Mouse (Mus musculus) liver, embryonic 14 days (tissue): ENCODE data around the gene Olfr522. TPM values are rescaled to one million over a fixed set of nuclear protein-coding genes. Genes with fewer than 3 reads are reported as not detected.

Experiments
- polyA plus RNA-seq: library from polyadenylated mRNA; depleted of rRNA; stranded (reverse); fragments of >200 nt; gene quantifications from 2 replicates; pipeline ENCODE4 v1.2.3, GENCODE M21; 2012; rRNA removed

The Olfr522 gene
- polyA plus RNA-seq, result not detected in 2 replicates

DNA sequence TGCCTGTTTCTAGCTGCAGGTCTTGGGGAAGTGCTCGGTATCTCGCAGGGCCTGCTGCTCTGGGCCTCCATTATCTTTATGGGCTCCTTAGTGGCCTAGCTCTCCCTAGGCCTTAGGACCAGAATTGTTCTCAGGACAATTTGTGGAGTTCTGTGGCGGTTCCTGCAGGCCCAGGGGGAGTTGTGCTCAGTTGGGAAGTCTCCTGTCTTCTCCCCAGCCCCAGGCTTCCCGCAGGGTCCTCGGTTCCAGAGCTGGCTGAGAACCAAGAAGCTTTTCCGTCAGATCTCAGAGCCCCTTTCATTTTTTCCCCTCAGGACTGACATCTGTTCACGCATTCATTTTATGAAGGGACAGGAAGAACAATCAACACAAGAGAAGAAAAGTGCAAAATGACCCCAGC, at the start of gene Olfr522:
Gene Olfr522, minus strand, starts transcription at position 101 of the 400 bp plus-strand sequence.

DNA sequence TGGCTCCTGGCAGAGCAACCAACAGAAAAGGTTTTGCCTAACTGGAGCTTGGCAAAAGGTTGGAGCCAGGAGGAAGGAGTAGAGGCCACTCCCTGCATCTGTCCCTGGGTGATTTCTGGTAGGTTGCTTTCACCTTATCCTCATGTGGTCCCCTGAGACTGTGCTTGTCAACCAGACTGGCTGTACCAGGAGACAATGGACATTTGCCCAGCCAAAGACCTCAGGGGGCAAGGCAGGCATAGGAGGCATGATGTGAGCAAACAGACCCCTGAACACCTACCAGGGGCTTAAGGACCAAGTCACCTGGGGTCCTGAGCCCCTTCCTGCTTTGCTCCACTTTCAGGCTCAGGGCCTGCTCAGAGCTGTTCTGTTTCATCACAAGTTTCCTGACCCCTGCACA, 41.3 kb upstream of the Olfr522 start, which contains the start of gene Olfr524:
Gene Olfr524, minus strand, starts transcription at position 101 of the 400 bp plus-strand sequence.

DNA sequence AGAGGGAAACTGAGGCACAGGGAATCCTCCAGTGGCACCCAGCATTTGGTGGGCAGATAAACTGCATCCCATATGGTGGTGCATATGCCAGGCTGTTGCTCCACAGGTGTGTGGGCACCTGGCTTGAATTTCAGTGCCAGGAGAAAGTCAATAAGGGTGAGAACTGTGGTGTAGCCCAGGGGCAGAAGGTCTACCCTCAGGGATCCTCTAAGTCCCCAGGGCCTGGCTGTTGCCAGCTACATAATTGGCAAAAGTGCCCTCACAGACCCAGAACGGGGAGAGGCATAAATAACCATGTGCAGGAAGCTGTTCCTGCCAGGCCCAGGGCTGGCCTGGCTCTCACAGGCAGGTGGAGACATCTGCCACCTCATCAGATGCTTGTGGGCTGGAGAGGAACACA, 8.4 kb upstream of the Olfr522 start, which contains the start of gene Olfr523:
Gene Olfr523, plus strand, starts transcription at position 282 of the 400 bp plus-strand sequence.

DNA sequence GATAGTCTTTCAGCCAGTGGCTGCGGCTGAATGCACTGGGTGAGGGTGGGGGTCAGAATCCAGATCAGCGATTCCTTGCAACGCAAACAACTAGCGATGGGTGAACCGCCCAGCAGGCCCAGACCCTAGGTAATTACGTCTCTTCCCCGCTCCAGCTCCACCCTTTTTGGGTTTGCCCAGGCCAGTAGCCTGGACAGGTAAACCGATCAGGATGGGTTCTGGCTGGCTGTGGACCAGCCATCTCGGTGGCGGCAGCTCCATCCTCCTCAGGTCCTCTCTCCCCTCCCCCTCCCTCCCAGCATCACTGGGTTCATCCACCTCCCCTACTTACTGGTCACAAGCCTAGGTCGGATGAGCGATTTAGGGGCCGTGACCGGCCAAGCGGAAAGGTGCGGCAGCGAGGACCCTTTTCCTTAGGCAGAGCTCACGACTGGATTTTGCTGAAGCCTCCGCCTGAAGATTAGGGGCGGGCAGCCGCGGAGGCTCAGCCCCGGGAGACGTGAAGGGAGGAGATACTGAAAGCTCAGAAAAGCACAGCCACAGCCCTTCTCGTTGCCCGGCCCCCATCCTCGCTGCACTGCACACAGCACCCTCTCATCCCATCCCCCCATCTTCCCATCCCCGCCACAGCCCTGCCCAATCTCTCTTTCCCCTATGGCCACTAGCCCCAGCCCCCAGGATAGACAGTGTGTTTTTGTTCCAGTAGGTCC, 10.2 kb downstream of the Olfr522 start, which contains the start of gene Sprn:
Gene Sprn, minus strand, starts transcription at position 660 of the 710 bp plus-strand sequence.

DNA sequence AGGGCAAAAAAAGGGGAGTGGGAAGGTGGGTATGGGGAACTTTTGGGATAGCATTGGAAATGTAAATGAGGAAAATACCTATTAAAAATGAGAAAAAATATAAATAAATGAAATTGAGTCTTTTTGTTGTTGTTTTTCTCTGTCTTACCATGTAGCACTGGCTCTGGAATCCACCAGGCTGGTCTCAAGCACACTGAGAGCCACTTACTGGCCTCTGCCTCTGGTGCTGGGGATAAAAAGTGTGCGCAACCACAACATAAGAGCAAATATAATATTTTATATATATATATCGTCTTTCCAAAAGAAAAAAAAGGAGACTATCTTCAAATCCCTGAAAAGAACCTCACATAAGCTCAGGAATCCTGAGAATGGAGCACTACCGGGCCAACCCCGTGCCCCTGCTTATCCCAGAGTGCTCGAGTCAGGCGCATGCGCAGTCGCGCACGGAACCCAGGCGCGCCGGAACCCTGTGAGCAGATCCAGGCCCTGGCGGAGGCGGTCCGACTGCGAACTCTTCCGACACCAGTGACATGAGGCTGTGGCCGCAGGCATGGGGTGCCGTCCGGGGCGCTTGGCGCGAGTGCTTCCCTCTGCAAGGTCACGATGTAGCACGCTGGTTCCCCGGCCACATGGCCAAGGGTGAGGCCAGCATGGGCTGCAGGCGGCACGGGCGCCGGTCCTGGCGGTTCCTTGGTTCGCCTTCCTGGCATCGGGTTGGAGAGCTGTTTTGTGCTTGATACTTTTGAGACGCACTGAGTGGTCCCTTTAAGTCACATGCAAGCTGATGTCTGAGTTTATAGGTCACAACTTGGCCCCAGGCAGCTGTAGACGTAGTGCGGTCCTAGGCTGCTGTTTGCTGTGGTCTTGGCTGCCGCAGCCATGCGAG, 27.2 kb downstream of the Olfr522 start, which contains the start of gene Mtg1:
Gene Mtg1, plus strand, starts transcription at position 430 of the 886 bp plus-strand sequence.

DNA sequence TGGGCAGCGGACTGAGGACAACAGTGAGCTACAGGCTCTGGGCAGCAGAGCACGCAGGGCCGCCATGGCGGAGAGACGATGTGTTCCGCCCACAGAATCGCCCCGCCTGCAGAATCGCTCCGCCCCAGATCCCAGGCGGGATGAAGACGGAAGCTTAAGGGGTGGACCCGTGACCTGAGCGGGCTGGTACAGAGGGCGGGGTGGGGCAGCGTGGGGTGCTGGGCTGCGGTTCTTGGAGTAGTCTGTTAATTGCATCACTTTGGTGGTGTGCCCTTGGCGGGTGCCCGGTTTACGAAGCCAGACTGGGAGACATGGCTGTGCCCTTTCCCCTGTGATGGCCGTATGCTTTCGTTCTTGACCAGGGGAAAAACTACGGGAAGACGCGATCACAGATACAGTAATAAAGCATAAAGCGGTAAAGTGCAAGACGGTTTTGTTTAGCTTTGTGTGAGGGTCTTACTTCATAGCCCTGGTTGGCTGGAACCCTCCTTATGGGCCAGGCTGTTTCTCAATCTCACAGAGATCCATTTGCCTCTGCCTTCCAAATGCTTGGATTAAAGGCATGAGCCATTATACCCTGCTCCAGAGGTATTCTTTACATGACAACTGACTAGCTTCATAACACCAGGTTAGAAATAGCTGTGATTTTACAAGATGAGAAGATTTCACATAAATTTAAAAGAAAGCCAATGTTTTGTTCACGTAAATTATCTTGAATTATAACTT, 48.1 kb downstream of the Olfr522 start, which contains the start of gene Echs1:
Gene Echs1, minus strand, starts transcription at position 148 of the 726 bp plus-strand sequence.

DNA sequence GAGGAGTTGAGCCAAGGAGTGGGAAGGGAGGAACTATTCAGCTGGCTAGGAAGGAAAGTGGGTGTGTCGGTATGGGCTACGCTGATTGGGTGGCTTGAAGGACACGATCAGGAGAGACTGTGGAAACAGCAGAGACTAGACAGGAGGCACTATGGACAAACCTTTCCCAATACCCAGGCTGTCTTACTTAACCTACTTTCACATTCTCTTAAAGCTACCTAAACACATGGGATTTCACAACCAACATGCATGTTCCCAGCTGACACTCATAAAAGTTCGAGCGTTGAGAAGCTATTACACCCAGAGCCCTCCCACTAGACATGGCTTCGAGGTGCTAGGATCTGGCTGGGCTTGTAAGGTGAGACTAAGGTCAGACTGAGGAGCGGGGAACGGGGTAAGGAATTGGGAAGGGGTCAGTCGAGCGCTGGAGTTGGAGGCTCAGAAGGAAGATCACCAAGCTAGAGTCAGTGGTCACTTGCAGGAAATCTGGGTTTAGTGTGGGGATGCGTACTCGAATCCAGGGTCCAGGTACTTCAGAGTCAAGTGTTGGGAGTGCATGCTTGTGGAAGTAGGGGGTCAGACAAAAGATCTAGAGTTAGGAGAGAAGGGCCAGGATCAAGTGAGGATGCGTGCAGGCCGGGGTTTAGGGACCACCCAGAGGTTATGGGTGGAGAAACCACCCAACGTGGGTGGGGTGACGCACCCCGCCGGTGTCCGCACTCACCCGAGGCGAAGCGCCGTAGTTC, 48.8 kb downstream of the Olfr522 start, which contains the start of gene Paox:
Gene Paox, plus strand, starts transcription at position 217 of the 746 bp plus-strand sequence.

Other genes with a start within 250 kb of the Olfr522 start
- gene Utf1, start 221.0 kb downstream of the Olfr522 start, polyA plus RNA-seq, result not detected in 2 replicates
- 0.03 TPM in 1 of 2 replicates, not detected in the other for gene 6430531B16Rik, start 186.0 kb downstream of the Olfr522 start, polyA plus RNA-seq
- gene Adam8, start 172.2 kb downstream of the Olfr522 start, polyA plus RNA-seq, result 0.55 and 1.0 TPM in 2 replicates
- 23.6 and 26.6 TPM in 2 replicates for gene Zfp511, start 128.4 kb downstream of the Olfr522 start, polyA plus RNA-seq
- gene Tubgcp2, start 128.1 kb downstream of the Olfr522 start, polyA plus RNA-seq, result 17.6 and 20.5 TPM in 2 replicates
- gene Msx3, start 115.7 kb downstream of the Olfr522 start, polyA plus RNA-seq, result not detected in 2 replicates
- gene Caly, start 82.2 kb downstream of the Olfr522 start, polyA plus RNA-seq, result 0.02 and 0.03 TPM in 2 replicates
- 0.25 and 0.39 TPM in 2 replicates for gene Prap1, start 71.4 kb downstream of the Olfr522 start, polyA plus RNA-seq
- gene Fuom, start 62.3 kb downstream of the Olfr522 start, polyA plus RNA-seq, result 5.6 and 7.5 TPM in 2 replicates
- 3.8 and 5.0 TPM in 2 replicates for gene Paox, start 49.0 kb downstream of the Olfr522 start, polyA plus RNA-seq
- gene Echs1, start 48.3 kb downstream of the Olfr522 start, polyA plus RNA-seq, result 42.5 and 51.9 TPM in 2 replicates
- 15.6 and 15.9 TPM in 2 replicates for gene Mtg1, start 27.2 kb downstream of the Olfr522 start, polyA plus RNA-seq
- gene Sprn, start 9.9 kb downstream of the Olfr522 start, polyA plus RNA-seq, result 0.01 TPM in 2 replicates
- not detected in 2 replicates for gene Olfr523, start 8.5 kb upstream of the Olfr522 start, polyA plus RNA-seq
- not detected in 2 replicates for gene Olfr524, start 41.2 kb upstream of the Olfr522 start, polyA plus RNA-seq
- gene Cd163l1, start 53.5 kb upstream of the Olfr522 start, polyA plus RNA-seq, result 0.05 and 0.07 TPM in 2 replicates
- gene 5830411N06Rik, start 82.5 kb upstream of the Olfr522 start, polyA plus RNA-seq, result 0.01 TPM in 1 of 2 replicates, not detected in the other
- not detected in 2 replicates for gene Olfr525, start 156.1 kb upstream of the Olfr522 start, polyA plus RNA-seq
- not detected in 2 replicates for gene Olfr527, start 169.3 kb upstream of the Olfr522 start, polyA plus RNA-seq
- not detected in 2 replicates for gene Olfr60, start 196.9 kb upstream of the Olfr522 start, polyA plus RNA-seq
- gene Olfr530, start 211.6 kb upstream of the Olfr522 start, polyA plus RNA-seq, result not detected in 2 replicates
- gene Olfr531, start 238.2 kb upstream of the Olfr522 start, polyA plus RNA-seq, result not detected in 2 replicates